Mouse (Mus musculus) lung, embryonic 15.5 days (tissue): ENCODE measurements around the gene Myo18b. TPM values are rescaled to one million over a fixed set of nuclear protein-coding genes. Genes with fewer than 3 reads are reported as not detected.

Experiments used
- ATAC-seq: fragments of 200-750 bp; cut with Nextera tagmentation; 2 replicates; pipeline ENCODE4 v1.8.0; 2017; ENCODE audit warnings: moderate number of reproducible peaks, borderline replicate concordance; ENCODE audit not compliant: low FRiP score, low TSS enrichment; ENCODE audit errors: extremely low read depth
- H3K27ac ChIP-seq: fragments of 300-500 bp; sonication (generic); 2 replicates; pipeline ENCODE4 v1.5.1; 2015; ENCODE audit warnings: moderate library complexity, mild to moderate bottlenecking, inconsistent platforms
- H3K27me3 ChIP-seq: fragments of 300-500 bp; sonication (generic); 2 replicates; pipeline ENCODE4 v1.6.1; 2015; ENCODE audit warnings: inconsistent platforms
- H3K36me3 ChIP-seq: fragments of 300-500 bp; sonication (generic); 2 replicates; pipeline ENCODE4 v1.6.1; 2015; ENCODE audit warnings: inconsistent platforms
- H3K4me1 ChIP-seq: fragments of 300-500 bp; sonication (generic); 2 replicates; pipeline ENCODE4 v1.6.1; 2015; ENCODE audit warnings: inconsistent platforms
- H3K4me2 ChIP-seq: fragments of 300-500 bp; sonication (generic); 2 replicates; pipeline ENCODE4 v1.6.1; 2015; ENCODE audit warnings: inconsistent platforms, mild to moderate bottlenecking, moderate library complexity
- H3K4me3 ChIP-seq: fragments of 300-500 bp; sonication (generic); 2 replicates; pipeline ENCODE4 v1.5.1; 2015; ENCODE audit warnings: mild to moderate bottlenecking, inconsistent platforms
- H3K9ac ChIP-seq: fragments of 300-500 bp; sonication (generic); 2 replicates; pipeline ENCODE4 v1.6.1; 2015; ENCODE audit warnings: inconsistent platforms
- H3K9me3 ChIP-seq: fragments of 300-500 bp; sonication (generic); 2 replicates; pipeline ENCODE4 v1.6.1; 2016; ENCODE audit warnings: inconsistent platforms
- WGBS: fragments of 180-500 bp; shearing (Covaris S2); methylation state at CpG from one replicate; pipeline ENCODE4 v1.1.7; 2015; 5-methylcytosine and 5-hydroxymethylcytosine counted together
- polyA plus RNA-seq: library from polyadenylated mRNA; unstranded; fragments of >200 nt; fragmentation: Nextera tagmentation; extraction: Ambion mirVana; gene quantifications from 2 replicates; pipeline ENCODE4 v1.2.1, GENCODE M21; 2015

The Myo18b gene
- polyA plus RNA-seq, 1 experiment from 2014 or later, result 1.3 TPM

GRCm38 (mm10) chr5:112686309-112687099 is 209.7 kb downstream of the Myo18b start:
- 74% methylated on average over 14 of the region's 14 CpGs for whole genome bisulfite sequencing
- H3K27me3 ChIP-seq, result no peaks in the 10 kb centered on the region
- no peaks in the 10 kb centered on the region for H3K4me1 ChIP-seq
- no peak overlapping the region for H3K27ac ChIP-seq
- H3K4me3 ChIP-seq, result no peak overlapping the region
- no peak overlapping the region for H3K9ac ChIP-seq
- no peak overlapping the region for H3K4me2 ChIP-seq
- no peaks in the 10 kb centered on the region for H3K36me3 ChIP-seq
- no peaks in the 10 kb centered on the region for H3K9me3 ChIP-seq
- ATAC-seq, result no peak

DNA sequence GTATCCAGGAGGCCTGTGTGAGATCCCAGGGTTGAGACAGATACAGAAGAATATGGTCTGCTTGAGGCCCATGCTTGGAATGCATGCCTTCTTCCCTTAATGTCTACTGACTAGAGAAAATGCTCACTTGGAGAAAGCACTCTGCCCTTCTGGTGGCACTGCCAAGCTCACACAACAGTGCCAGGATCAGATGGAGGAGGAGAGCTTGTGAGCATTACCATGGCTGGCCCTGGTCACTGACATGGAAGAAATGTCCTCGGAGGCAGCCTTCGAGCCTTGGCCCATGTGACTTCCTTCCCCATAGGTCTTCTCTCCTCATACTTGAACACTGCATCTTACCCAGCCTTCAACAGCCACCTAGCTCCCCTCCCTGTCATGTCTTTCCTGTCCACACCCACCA is 216.9 kb downstream of the Myo18b start:
- Histone ChIP-seq H3K9me3 (no peaks in the 10 kb centered on the region), H3K4me3 (no peak overlapping the region), H3K27me3 (no peaks in the 10 kb centered on the region), H3K27ac (no peak overlapping the region), H3K4me2 (no peak overlapping the region), H3K4me1 (peaks cover 8% of the 10 kb centered on the region), H3K36me3 (no peaks in the 10 kb centered on the region), H3K9ac (no peak overlapping the region)
- WGBS, result 71% methylated on average over 2 of the region's 2 CpGs
- ATAC-seq, result no peak

- no peaks in the 10 kb centered on the region for H3K27me3 ChIP-seq
- no peak overlapping the region for H3K9ac ChIP-seq
These were observed 218.0 kb downstream of the Myo18b start for GRCm38 (mm10) chr5:112678153-112678552.

DNA sequence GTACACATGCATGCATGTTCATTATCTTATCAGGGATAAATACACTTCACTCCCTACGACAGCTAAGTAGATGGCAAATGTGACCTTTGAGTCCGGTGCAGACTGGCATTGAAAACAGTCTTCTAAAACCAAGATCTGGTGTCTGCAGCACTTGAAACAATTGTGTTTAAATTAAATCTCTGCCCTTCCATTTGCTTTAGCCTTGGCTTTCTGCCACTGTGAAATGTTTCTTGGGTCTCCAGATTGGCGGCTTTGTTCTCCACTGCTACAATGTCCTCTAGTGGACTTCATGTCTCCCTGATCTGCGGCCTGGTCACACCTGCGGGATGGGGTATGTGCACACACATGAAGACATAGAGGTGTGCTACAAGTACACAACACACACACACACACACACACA is 221.4 kb downstream of the Myo18b start:
- no peaks in the 10 kb centered on the region for H3K27me3 ChIP-seq
- H3K36me3 ChIP-seq, result no peaks in the 10 kb centered on the region
- H3K9me3 ChIP-seq, result no peaks in the 10 kb centered on the region
- peaks cover 12% of the 10 kb centered on the region for H3K4me1 ChIP-seq
- 33% methylated on average over 5 of the region's 5 CpGs for WGBS
- H3K9ac ChIP-seq, result no peak overlapping the region
- H3K4me3 ChIP-seq, result no peak overlapping the region
- H3K27ac ChIP-seq, result no peak overlapping the region
- no peak overlapping the region for H3K4me2 ChIP-seq
- ATAC-seq, result no peak

More at GRCm38 (mm10) chr5:112678153-112678552, 218.0 kb downstream of the Myo18b start:
- H3K36me3 ChIP-seq, result no peaks in the 10 kb centered on the region
- no peaks in the 10 kb centered on the region for H3K9me3 ChIP-seq
- no peak overlapping the region for H3K27ac ChIP-seq
- no peak overlapping the region for H3K4me2 ChIP-seq
- H3K4me1 ChIP-seq, result peaks cover 12% of the 10 kb centered on the region
- ATAC-seq, result no peak
- no peak overlapping the region for H3K4me3 ChIP-seq
- 55% methylated on average over 4 of the region's 4 CpGs for WGBS

DNA sequence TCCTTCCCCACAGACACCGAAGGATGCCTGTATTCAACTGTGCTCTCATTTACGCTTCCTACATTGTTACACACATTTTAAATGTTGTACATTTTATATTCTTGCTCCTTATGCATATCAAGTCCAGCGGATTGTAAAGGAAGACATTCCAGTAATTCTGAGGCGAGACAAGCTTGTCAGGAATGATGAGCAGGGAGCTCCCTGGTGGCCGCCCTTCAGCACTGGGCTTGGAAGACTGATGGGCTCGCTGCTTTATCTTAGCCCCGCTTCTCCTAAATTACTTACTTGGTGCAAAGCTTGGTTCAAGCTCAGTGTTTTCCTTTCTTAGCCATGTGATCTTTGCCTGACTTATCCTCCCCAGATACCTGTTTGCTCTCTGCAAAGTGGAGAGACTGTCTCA is 223.7 kb downstream of the Myo18b start:
- no peak for ATAC-seq

DNA sequence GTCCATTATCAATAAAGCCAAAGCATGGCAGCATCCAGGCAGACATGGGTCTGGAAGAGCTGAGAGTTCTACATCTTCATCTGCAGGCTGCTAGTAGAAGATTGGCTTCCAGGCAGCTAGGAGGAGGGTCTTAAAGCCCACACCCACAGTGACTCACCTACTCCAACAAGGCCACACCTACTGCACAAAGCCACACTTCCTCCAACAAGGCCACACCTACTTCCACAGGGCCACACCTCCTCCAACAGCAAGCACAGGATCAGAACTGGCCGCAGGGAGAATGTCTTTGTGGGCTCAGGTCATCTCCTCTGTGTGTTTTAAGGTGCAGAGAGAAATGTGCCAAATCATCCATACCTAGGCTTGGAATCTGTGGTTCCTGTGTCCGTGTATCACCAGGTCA is 224.2 kb downstream of the Myo18b start:
- no peak for ATAC-seq
- H3K27me3 ChIP-seq, result no peaks in the 10 kb centered on the region
- no peak overlapping the region for H3K9ac ChIP-seq
- no peak overlapping the region for H3K27ac ChIP-seq
- H3K4me1 ChIP-seq, result peaks cover 12% of the 10 kb centered on the region
- H3K9me3 ChIP-seq, result no peaks in the 10 kb centered on the region
- WGBS, result 27% methylated on average over 2 of the region's 2 CpGs
- no peak overlapping the region for H3K4me2 ChIP-seq
- H3K36me3 ChIP-seq, result no peaks in the 10 kb centered on the region
- no peak overlapping the region for H3K4me3 ChIP-seq

More for the DNA sequence above, 223.7 kb downstream of the Myo18b start:
- H3K9ac ChIP-seq, result no peak overlapping the region
- no peak overlapping the region for H3K4me2 ChIP-seq
- no peak overlapping the region for H3K27ac ChIP-seq
- H3K4me1 ChIP-seq, result peaks cover 12% of the 10 kb centered on the region
- 45% methylated on average over 7 of the region's 7 CpGs for WGBS
- H3K36me3 ChIP-seq, result no peaks in the 10 kb centered on the region
- no peak overlapping the region for H3K4me3 ChIP-seq
- H3K9me3 ChIP-seq, result no peaks in the 10 kb centered on the region
- no peaks in the 10 kb centered on the region for H3K27me3 ChIP-seq

DNA sequence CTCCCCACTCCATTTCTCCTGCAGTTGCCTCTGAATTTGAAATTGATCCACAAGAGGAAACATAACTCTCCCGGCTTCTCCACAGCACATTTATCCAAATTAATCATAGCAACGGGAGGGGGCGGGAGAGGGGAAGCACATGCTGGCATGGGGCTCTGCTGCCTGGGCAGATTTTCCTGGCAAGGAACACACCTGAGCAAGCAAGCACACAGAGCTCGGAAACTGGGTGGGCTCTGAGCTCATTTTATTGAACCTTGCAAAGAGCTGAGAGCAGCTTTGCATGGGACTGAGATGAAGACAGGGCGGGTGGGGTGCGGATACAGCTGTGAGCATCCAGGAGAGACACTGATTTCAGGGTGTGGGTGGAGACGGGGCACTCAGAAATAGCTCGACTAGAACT is 229.0 kb downstream of the Myo18b start:
- Histone ChIP-seq H3K9ac (no peak overlapping the region), H3K4me3 (no peak overlapping the region), H3K4me2 (no peak overlapping the region), H3K36me3 (no peaks in the 10 kb centered on the region), H3K9me3 (no peaks in the 10 kb centered on the region), H3K27ac (no peak overlapping the region), H3K4me1 (no peaks in the 10 kb centered on the region), H3K27me3 (no peaks in the 10 kb centered on the region)
- 53% methylated on average over 8 of the region's 8 CpGs for WGBS
- no peak for ATAC-seq

GRCm38 (mm10) chr5:112665661-112666060 is 230.5 kb downstream of the Myo18b start:
- no peak overlapping the region for H3K4me2 ChIP-seq
- H3K27ac ChIP-seq, result no peak overlapping the region
- WGBS, result 45% methylated on average over 7 of the region's 7 CpGs

DNA sequence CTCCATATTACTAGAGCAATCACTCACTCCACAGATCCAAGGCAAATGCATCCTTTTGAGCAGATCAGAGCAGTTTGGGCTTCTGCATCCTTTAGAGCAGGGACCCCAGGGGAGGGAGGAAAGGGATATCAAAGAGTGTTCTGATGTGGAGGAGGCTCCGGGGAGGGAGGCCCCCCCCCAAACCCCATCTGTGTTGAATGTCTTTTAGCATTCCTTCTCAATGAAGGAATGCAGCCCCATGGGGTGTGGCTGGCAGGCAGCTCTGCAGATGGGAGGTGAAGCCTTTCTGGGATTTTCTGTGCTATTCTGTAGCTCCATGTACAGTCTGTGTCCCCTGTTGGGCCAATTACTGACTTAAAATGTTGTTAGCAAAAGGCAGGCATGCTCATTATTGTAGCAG is 232.5 kb downstream of the Myo18b start:
- no peaks in the 10 kb centered on the region for H3K36me3 ChIP-seq

More at GRCm38 (mm10) chr5:112665661-112666060, 230.5 kb downstream of the Myo18b start:
- no peaks in the 10 kb centered on the region for H3K27me3 ChIP-seq
- no peaks in the 10 kb centered on the region for H3K4me1 ChIP-seq
- ATAC-seq, result no peak
- H3K9ac ChIP-seq, result no peak overlapping the region
- H3K4me3 ChIP-seq, result no peak overlapping the region
- no peaks in the 10 kb centered on the region for H3K9me3 ChIP-seq
- no peaks in the 10 kb centered on the region for H3K36me3 ChIP-seq

GRCm38 (mm10) chr5:112660924-112661431 is 235.2 kb downstream of the Myo18b start:
- WGBS, result 33% methylated on average over 10 of the region's 10 CpGs
- Histone ChIP-seq H3K27me3 (no peaks in the 10 kb centered on the region), H3K9me3 (no peaks in the 10 kb centered on the region), H3K9ac (no peak overlapping the region), H3K4me1 (peaks cover 5% of the 10 kb centered on the region), H3K27ac (no peak overlapping the region), H3K4me3 (no peak overlapping the region), H3K36me3 (no peaks in the 10 kb centered on the region), H3K4me2 (no peak overlapping the region)
- ATAC-seq, result peak; percentile 39; the same call in 1 of the 2 replicates

More for the DNA sequence above, 232.5 kb downstream of the Myo18b start:
- ATAC-seq, result no peak
- no peak overlapping the region for H3K27ac ChIP-seq
- H3K4me2 ChIP-seq, result no peak overlapping the region
- H3K9ac ChIP-seq, result no peak overlapping the region
- no peak overlapping the region for H3K4me3 ChIP-seq
- no peaks in the 10 kb centered on the region for H3K4me1 ChIP-seq
- WGBS, result 0% methylated on average over 1 of the region's 1 CpGs
- H3K9me3 ChIP-seq, result no peaks in the 10 kb centered on the region
- H3K27me3 ChIP-seq, result no peaks in the 10 kb centered on the region

DNA sequence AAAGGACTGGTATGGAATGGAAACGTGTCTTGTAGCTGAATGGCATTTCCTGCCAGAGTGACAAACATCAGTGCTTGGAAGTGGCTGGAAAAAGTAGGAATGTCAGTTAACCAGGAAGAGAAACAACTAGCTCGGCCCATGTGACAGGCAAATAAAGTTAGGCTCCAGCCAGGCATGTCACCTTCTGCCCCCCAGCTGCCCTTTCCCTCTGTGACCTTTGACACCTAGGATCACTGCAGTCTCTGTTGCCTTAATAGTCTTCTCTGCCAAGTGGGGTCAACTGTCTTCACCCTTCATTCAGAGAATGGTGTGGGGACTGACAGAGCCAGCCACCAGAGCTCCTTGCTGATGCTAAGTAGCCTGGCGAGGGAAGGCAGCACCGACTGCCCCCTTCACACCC is 236.9 kb downstream of the Myo18b start:
- Histone ChIP-seq H3K9ac (no peak overlapping the region), H3K4me2 (no peak overlapping the region), H3K9me3 (no peaks in the 10 kb centered on the region), H3K4me1 (peaks cover 14% of the 10 kb centered on the region), H3K4me3 (no peak overlapping the region), H3K27me3 (peaks cover 5% of the 10 kb centered on the region; the same call in 1 of the 2 replicates), H3K36me3 (no peaks in the 10 kb centered on the region), H3K27ac (no peak overlapping the region)
- 39% methylated on average over 4 of the region's 4 CpGs for WGBS
- no peak for ATAC-seq

DNA sequence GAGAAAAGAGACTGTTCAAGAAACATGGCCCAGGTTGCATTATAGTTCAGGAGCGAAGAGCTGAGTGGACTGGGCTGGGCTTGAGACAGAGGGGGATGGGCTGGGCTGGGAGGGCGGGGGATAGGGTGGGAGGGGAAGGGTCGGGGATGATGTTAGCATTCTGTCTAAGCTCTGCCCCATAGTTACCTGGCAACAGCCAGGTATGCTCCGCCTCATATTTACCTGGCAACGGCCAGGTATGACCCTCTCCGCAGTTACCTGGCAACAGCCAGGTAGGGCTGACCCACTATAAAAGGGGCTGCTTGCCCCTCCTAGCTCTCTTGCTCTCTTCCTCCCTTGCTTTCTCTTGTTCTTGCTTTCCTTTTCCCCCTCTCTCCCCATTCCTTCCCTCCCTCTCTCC is 239.4 kb downstream of the Myo18b start:
- H3K27ac ChIP-seq, result no peak overlapping the region

More for the DNA sequence above, 239.4 kb downstream of the Myo18b start:
- H3K36me3 ChIP-seq, result no peaks in the 10 kb centered on the region
- H3K9ac ChIP-seq, result no peak overlapping the region
- H3K9me3 ChIP-seq, result no peaks in the 10 kb centered on the region
- H3K4me1 ChIP-seq, result peaks cover 14% of the 10 kb centered on the region
- peaks cover 5% of the 10 kb centered on the region; the same call in 1 of the 2 replicates for H3K27me3 ChIP-seq
- H3K4me3 ChIP-seq, result no peak overlapping the region
- peak; percentile 47; the same call in 1 of the 2 replicates for ATAC-seq
- peak overlapping the region; percentile 8; the same call in 1 of the 2 replicates for H3K4me2 ChIP-seq
- 3% methylated on average over 6 of the region's 6 CpGs for WGBS
